Mouse (Mus musculus): ENCODE results near the gene Tma7. TPM values are rescaled to one million over a fixed set of nuclear protein-coding genes. Genes with fewer than 3 reads are reported as not detected.

Gene Tma7
- polyA plus RNA-seq, 1 experiment from 2014 or later, result 505 TPM

- no peak for ATAC-seq
- H3K4me3 ChIP-seq (replicated peaks; ENCODE audit: low read length), result no peak overlapping the region
- H3K4me1 ChIP-seq (replicated peaks; ENCODE audit: control insufficient read depth, insufficient read depth, low read length), result peaks cover 11% of the 10 kb centered on the region
- peaks cover 8% of the 10 kb centered on the region; the same call in 1 of the 2 replicates for H3K36me3 ChIP-seq (ENCODE audit: control insufficient read depth, insufficient read depth)
- no peak overlapping the region for H3K4me2 ChIP-seq (ENCODE audit: low read length)
- no peak overlapping the region for H3K9ac ChIP-seq (replicated peaks; ENCODE audit: low read depth, low read length)
- H3K9me3 ChIP-seq (ENCODE audit: control insufficient read depth, low read length), result no peaks in the 10 kb centered on the region
- no peaks in the 10 kb centered on the region for H3K27me3 ChIP-seq (replicated peaks; ENCODE audit: control insufficient read depth, insufficient read depth, low read length)
- H3K27ac ChIP-seq (ENCODE audit: low read length), result no peak overlapping the region
- WGBS, result 76% methylated on average over 6 of the region's 6 CpGs
These were observed 28.5 kb downstream of the Tma7 start for GRCm38 (mm10) chr9:109053851-109054250.

GRCm38 (mm10) chr9:109053366-109053765 is 29.0 kb downstream of the Tma7 start:
- Histone ChIP-seq H3K9me3 (ENCODE audit: control insufficient read depth, low read length) (no peaks in the 10 kb centered on the region), H3K27ac (ENCODE audit: low read length) (no peak overlapping the region), H3K36me3 (ENCODE audit: control insufficient read depth, insufficient read depth) (peaks cover 5% of the 10 kb centered on the region; the same call in 1 of the 2 replicates), H3K4me2 (ENCODE audit: low read length) (no peak overlapping the region), H3K27me3 (replicated peaks; ENCODE audit: control insufficient read depth, insufficient read depth, low read length) (no peaks in the 10 kb centered on the region), H3K4me3 (replicated peaks; ENCODE audit: low read length) (no peak overlapping the region), H3K4me1 (replicated peaks; ENCODE audit: control insufficient read depth, insufficient read depth, low read length) (peaks cover 6% of the 10 kb centered on the region), H3K9ac (replicated peaks; ENCODE audit: low read depth, low read length) (no peak overlapping the region)
- ATAC-seq, result no peak
- WGBS, result 83% methylated on average over 3 of the region's 3 CpGs

- Histone ChIP-seq H3K36me3 (ENCODE audit: control insufficient read depth, insufficient read depth) (no peaks in the 10 kb centered on the region), H3K9me3 (ENCODE audit: control insufficient read depth, low read length) (no peaks in the 10 kb centered on the region), H3K9ac (replicated peaks; ENCODE audit: low read depth, low read length) (no peak overlapping the region), H3K27ac (ENCODE audit: low read length) (no peak overlapping the region), H3K27me3 (replicated peaks; ENCODE audit: control insufficient read depth, insufficient read depth, low read length) (no peaks in the 10 kb centered on the region), H3K4me3 (replicated peaks; ENCODE audit: low read length) (no peak overlapping the region), H3K4me2 (ENCODE audit: low read length) (no peak overlapping the region), H3K4me1 (replicated peaks; ENCODE audit: control insufficient read depth, insufficient read depth, low read length) (peaks cover 6% of the 10 kb centered on the region)
- WGBS, result 88% methylated on average over 9 of the region's 9 CpGs
- no peak for ATAC-seq
These were observed 29.7 kb downstream of the Tma7 start for GRCm38 (mm10) chr9:109052490-109053260.

DNA sequence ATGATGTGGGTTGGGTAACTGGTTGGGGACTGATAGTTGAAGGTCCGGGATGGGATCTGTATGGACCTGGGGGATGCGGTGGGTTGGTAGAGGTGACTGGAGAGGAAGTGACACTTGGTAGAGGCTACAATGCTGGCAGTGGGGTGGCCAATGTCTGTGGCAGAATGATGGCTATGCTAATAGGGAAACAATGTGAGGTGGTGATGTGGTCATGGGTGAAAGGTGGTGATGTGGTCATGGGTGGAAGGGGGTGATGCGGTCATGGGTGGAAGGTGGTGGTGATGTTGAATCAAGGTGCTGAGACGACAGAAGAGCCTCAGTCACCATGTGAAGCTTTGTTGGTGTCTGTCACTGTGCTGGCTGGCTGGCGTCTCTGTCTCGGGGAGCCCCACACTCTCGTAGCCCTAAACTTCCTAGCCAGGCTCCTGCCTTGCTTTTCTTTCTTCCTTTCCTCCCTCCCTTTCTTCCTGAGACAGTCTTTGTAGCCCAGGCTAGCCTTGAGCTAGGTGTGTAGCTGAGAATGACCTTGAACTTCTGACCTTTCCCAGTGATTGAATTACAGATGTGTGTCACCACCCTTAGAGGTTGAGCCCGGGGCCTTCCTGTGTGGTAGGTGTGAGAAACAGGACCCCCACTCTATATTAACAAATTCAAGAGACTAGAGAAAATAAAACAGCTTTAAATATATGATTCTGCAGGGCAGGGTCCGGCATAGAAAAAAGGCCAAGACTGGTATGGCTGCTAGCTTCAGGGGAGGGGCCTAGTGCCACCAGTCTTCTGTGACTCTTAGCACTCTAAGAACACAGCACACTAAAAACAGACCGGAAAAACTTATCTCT is 30.5 kb downstream of the Tma7 start:
- 91% methylated on average over 10 of the region's 10 CpGs for WGBS
- Histone ChIP-seq H3K9ac (replicated peaks; ENCODE audit: low read depth, low read length) (no peak overlapping the region), H3K4me2 (ENCODE audit: low read length) (no peak overlapping the region), H3K4me1 (replicated peaks; ENCODE audit: control insufficient read depth, insufficient read depth, low read length) (peaks cover 6% of the 10 kb centered on the region), H3K27me3 (replicated peaks; ENCODE audit: control insufficient read depth, insufficient read depth, low read length) (no peaks in the 10 kb centered on the region), H3K27ac (ENCODE audit: low read length) (no peak overlapping the region), H3K4me3 (replicated peaks; ENCODE audit: low read length) (no peak overlapping the region), H3K36me3 (ENCODE audit: control insufficient read depth, insufficient read depth) (no peaks in the 10 kb centered on the region), H3K9me3 (ENCODE audit: control insufficient read depth, low read length) (no peaks in the 10 kb centered on the region)
- ATAC-seq, result no peak

DNA sequence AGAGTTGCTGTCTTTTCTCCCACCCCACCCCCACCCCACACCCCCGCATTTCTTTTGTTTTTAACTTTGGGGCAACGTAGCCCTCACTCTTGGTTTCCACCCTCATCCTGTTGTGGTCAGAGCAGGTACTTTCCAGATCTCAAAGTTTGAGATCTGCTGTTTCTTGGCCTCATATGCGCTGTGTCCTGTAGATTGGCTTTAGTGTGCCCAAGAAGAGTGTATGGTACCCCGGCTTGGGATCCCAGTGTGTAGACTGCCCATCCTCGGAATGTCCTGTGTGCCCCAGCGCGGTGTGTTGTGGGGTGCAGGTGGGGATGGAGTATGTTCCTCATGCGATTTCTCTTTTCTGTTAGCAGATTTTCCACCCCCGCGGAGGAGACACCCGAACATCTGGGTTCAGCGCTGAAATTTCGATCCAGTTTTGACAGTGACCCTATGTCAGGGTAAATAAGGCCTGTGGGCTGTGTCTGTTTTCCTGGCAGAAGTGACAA is 31.3 kb downstream of the Tma7 start:
- Histone ChIP-seq H3K27me3 (replicated peaks; ENCODE audit: control insufficient read depth, insufficient read depth, low read length) (no peaks in the 10 kb centered on the region), H3K4me3 (replicated peaks; ENCODE audit: low read length) (no peak overlapping the region), H3K27ac (ENCODE audit: low read length) (no peak overlapping the region), H3K9me3 (ENCODE audit: control insufficient read depth, low read length) (no peaks in the 10 kb centered on the region), H3K36me3 (ENCODE audit: control insufficient read depth, insufficient read depth) (no peaks in the 10 kb centered on the region), H3K9ac (replicated peaks; ENCODE audit: low read depth, low read length) (no peak overlapping the region), H3K4me2 (ENCODE audit: low read length) (no peak overlapping the region), H3K4me1 (replicated peaks; ENCODE audit: control insufficient read depth, insufficient read depth, low read length) (peaks cover 6% of the 10 kb centered on the region)
- 91% methylated on average over 13 of the region's 13 CpGs for WGBS
- no peak for ATAC-seq

DNA sequence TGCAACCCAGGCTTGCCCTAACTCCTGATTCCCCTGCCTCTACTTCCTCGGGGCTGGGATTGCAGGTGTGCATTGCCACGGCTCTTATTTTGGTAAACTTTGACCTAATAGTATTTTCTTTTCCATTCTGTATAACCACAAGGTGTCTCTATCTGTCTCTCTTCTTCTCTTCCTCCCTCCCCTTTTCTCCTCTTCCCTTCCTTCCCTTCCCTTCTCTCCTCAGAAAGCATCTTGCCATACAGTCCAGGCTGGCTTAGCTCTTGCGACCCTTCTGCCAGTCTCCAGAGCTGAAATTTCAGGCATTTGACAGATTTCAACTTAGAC is 31.8 kb downstream of the Tma7 start:
- no peaks in the 10 kb centered on the region for H3K36me3 ChIP-seq (ENCODE audit: control insufficient read depth, insufficient read depth)
- H3K4me1 ChIP-seq (replicated peaks; ENCODE audit: control insufficient read depth, insufficient read depth, low read length), result peaks cover 6% of the 10 kb centered on the region
- H3K4me2 ChIP-seq (ENCODE audit: low read length), result no peak overlapping the region
- H3K9me3 ChIP-seq (ENCODE audit: control insufficient read depth, low read length), result no peaks in the 10 kb centered on the region
- ATAC-seq, result no peak
- H3K27me3 ChIP-seq (replicated peaks; ENCODE audit: control insufficient read depth, insufficient read depth, low read length), result no peaks in the 10 kb centered on the region
- H3K27ac ChIP-seq (ENCODE audit: low read length), result no peak overlapping the region
- H3K9ac ChIP-seq (replicated peaks; ENCODE audit: low read depth, low read length), result no peak overlapping the region
- H3K4me3 ChIP-seq (replicated peaks; ENCODE audit: low read length), result no peak overlapping the region
- 85% methylated on average over 3 of the region's 3 CpGs for WGBS

- no peak for ATAC-seq
- no peak overlapping the region for H3K9ac ChIP-seq (replicated peaks; ENCODE audit: low read depth, low read length)
- H3K36me3 ChIP-seq (ENCODE audit: control insufficient read depth, insufficient read depth), result no peaks in the 10 kb centered on the region
- no peaks in the 10 kb centered on the region for H3K27me3 ChIP-seq (replicated peaks; ENCODE audit: control insufficient read depth, insufficient read depth, low read length)
- WGBS, result 83% methylated on average over 9 of the region's 9 CpGs
- no peak overlapping the region for H3K4me2 ChIP-seq (ENCODE audit: low read length)
- H3K4me1 ChIP-seq (replicated peaks; ENCODE audit: control insufficient read depth, insufficient read depth, low read length), result peaks cover 2% of the 10 kb centered on the region
- no peak overlapping the region for H3K27ac ChIP-seq (ENCODE audit: low read length)
- no peaks in the 10 kb centered on the region for H3K9me3 ChIP-seq (ENCODE audit: control insufficient read depth, low read length)
- no peak overlapping the region for H3K4me3 ChIP-seq (replicated peaks; ENCODE audit: low read length)
These were observed 32.3 kb downstream of the Tma7 start for GRCm38 (mm10) chr9:109049996-109050673.

DNA sequence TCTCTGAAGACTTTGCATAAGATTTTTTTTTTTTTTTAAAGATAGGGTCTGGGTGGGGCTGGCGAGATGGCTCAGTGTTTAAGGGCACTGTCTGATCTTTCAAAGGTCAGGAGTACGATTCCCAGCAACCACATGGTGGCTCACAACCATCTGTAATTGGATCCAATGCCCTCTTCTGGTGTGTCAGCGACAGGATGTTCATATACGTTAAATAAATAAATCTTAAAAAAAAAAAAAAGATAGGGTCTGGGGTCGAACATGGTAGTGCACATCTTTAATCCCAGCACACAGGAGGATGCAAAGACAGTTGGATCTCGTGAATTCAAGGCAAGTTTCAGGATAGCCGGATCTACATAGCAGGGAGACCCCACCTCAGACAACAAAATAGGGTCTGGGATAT is 33.1 kb downstream of the Tma7 start:
- Histone ChIP-seq H3K9me3 (ENCODE audit: control insufficient read depth, low read length) (no peaks in the 10 kb centered on the region), H3K4me3 (replicated peaks; ENCODE audit: low read length) (no peak overlapping the region), H3K9ac (replicated peaks; ENCODE audit: low read depth, low read length) (no peak overlapping the region), H3K4me2 (ENCODE audit: low read length) (no peak overlapping the region), H3K27ac (ENCODE audit: low read length) (no peak overlapping the region), H3K27me3 (replicated peaks; ENCODE audit: control insufficient read depth, insufficient read depth, low read length) (no peaks in the 10 kb centered on the region), H3K4me1 (replicated peaks; ENCODE audit: control insufficient read depth, insufficient read depth, low read length) (no peaks in the 10 kb centered on the region; the same call in 1 of the 2 replicates), H3K36me3 (ENCODE audit: control insufficient read depth, insufficient read depth) (no peaks in the 10 kb centered on the region)
- WGBS, result 85% methylated on average over 7 of the region's 7 CpGs
- ATAC-seq, result no peak

DNA sequence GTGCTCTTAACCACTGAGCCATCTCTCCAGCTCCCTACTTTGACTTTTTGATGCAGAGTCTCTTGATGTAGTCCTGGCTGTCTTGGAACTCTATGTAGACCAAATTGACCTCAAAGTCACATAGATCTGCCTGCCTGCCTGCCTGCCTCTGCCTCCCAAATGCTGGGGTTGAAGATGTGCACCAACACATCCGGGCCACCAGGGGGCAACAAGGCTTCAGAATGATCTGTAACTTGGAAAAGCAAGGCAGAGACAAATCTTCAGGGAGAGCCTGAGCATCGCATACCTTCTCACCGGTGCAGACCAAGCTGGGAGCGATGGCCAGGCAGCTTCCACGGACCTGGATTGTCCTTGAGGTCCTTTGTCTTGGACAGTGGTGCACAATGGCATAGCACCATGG is 36.1 kb downstream of the Tma7 start:
- Histone ChIP-seq H3K27me3 (replicated peaks; ENCODE audit: control insufficient read depth, insufficient read depth, low read length) (no peaks in the 10 kb centered on the region), H3K9me3 (ENCODE audit: control insufficient read depth, low read length) (no peaks in the 10 kb centered on the region), H3K27ac (ENCODE audit: low read length) (no peak overlapping the region), H3K4me3 (replicated peaks; ENCODE audit: low read length) (no peak overlapping the region), H3K9ac (replicated peaks; ENCODE audit: low read depth, low read length) (no peak overlapping the region), H3K4me1 (replicated peaks; ENCODE audit: control insufficient read depth, insufficient read depth, low read length) (no peaks in the 10 kb centered on the region), H3K4me2 (ENCODE audit: low read length) (no peak overlapping the region), H3K36me3 (ENCODE audit: control insufficient read depth, insufficient read depth) (no peaks in the 10 kb centered on the region)
- WGBS, result 37% methylated on average over 5 of the region's 5 CpGs
- ATAC-seq, result no peak
